In the genomic region with DNA sequence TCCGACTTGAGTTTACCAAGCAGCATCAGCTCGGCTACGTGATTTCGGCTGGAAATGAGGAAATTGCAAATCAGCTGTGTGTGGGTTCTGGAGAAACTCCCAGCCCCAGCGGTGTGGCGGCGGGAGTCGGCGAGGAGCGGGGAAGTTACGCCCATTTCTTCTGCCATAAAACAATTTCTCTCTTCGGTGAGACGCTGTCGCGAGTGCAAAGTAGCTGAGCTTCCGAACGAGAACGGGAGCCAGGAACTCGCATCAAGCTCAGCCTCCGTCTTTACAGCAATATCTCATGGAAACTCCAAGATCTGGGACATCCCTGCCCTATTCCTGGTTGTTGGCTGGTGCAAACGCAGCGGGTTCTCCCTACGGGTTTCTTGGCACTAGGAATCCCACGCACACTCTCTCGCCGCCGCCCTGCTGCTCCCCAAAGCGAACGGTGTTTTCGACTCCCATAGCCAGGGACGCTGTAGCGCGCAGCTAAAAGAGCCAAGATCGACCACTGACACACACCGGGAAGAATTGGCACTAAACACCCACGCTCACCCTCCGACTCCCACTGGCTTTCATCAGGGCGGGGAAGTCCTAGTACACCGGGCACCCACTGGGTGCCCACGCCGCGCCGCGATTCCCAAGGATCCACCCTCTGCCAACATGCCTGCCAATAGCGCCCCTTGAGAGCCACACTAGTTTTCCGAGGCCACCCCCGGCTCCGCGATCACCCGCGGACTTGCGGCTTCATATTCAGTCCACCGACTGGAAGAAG, we compare ENCODE assay signal across 7 mouse cellular contexts. TPM values are rescaled to one million over a fixed set of nuclear protein-coding genes. Genes with fewer than 3 reads are reported as not detected.
DNase-seq lines count a peak whose midpoint lies in the region; ATAC-seq and TF ChIP-seq lines count a peak whose summit lies in the region.

No protein-coding gene starts in this region.

- H3K27me3 ChIP-seq in forebrain, embryonic 11.5 days (ENCODE audit: control insufficient read depth, insufficient read depth, low read length), result peaks cover 13% of the 10 kb centered on the region; the same call in 1 of the 2 replicates
- H3K27me3 ChIP-seq in hindbrain, embryonic 14.5 days (ENCODE audit: control insufficient read depth, insufficient read depth, low read length), result no peaks in the 10 kb centered on the region

- no peaks in the 10 kb centered on the region for H3K36me3 ChIP-seq in forebrain, embryonic 11.5 days (ENCODE audit: control insufficient read depth, insufficient read depth, low read length)
- H3K36me3 ChIP-seq in hindbrain, embryonic 14.5 days (replicated peaks; ENCODE audit: control insufficient read depth, insufficient read depth), result no peaks in the 10 kb centered on the region

- H3K9ac ChIP-seq in forebrain, embryonic 11.5 days (ENCODE audit: low read length), result peak overlapping the region; percentile 61
- peak overlapping the region; percentile 73 for H3K9ac ChIP-seq in hindbrain, embryonic 14.5 days

- H3K4me1 ChIP-seq in forebrain, embryonic 11.5 days (replicated peaks; ENCODE audit: control insufficient read depth, insufficient read depth, low read length), result peaks cover 12% of the 10 kb centered on the region
- H3K4me1 ChIP-seq in hindbrain, embryonic 14.5 days (replicated peaks; ENCODE audit: control insufficient read depth, insufficient read depth, low read length), result peaks cover 22% of the 10 kb centered on the region

- TF ChIP-seq CTCF in brain, embryonic 14.5 days (IDR thresholded peaks at IDR 0.05; ENCODE audit: borderline replicate concordance, extremely low read depth, insufficient read depth, insufficient read length), result no peak

- peak overlapping the region; percentile 99 for H3K4me2 ChIP-seq in forebrain, embryonic 11.5 days (ENCODE audit: low read depth, low read length, severe bottlenecking)
- H3K4me2 ChIP-seq in hindbrain, embryonic 14.5 days (replicated peaks), result peak overlapping the region; percentile 95

- peak overlapping the region; percentile 65 for H3K4me3 ChIP-seq in forebrain, embryonic 11.5 days (ENCODE audit: low read depth, low read length)
- peak overlapping the region; percentile 75 for H3K4me3 ChIP-seq in hindbrain, embryonic 14.5 days (replicated peaks; ENCODE audit: low read length)

- TF ChIP-seq POLR2A in brain, embryonic 14.5 days (IDR thresholded peaks at IDR 0.05; ENCODE audit: borderline replicate concordance, extremely low read depth, insufficient read depth, insufficient read length, poor library complexity, severe bottlenecking), result no peak

- H3K27ac ChIP-seq in forebrain, embryonic 11.5 days (ENCODE audit: low read depth, low read length), result no peak overlapping the region
- H3K27ac ChIP-seq in hindbrain, embryonic 14.5 days, result peak overlapping the region; percentile 89

- WGBS in forebrain, embryonic 11.5 days, result under 1% methylated on average over 53 of the region's 53 CpGs
- under 1% methylated on average over 53 of the region's 53 CpGs for WGBS in hindbrain, embryonic 14.5 days

- peak; percentile 56 for DNase-seq in Muller cell, postnatal 12 days (ENCODE audit: inconsistent ontology term)
- DNase-seq in brain, embryonic 14.5 days (ENCODE audit: low read depth), result peak; percentile 69
- DNase-seq in forebrain, embryonic 11.5 days (ENCODE audit: low spot score), result peak; percentile 70
- DNase-seq in hindbrain, embryonic 14.5 days (ENCODE audit: low spot score), result peak; percentile 61
- peak; percentile 59 to 77 for DNase-seq in left cerebral cortex, adult 18-20 months (ENCODE audit: low spot score in 2 of 2)
- DNase-seq in lung, postnatal 36 days, result peak; percentile 9
- DNase-seq in spleen, postnatal 10 days (ENCODE audit: low spot score in 2 of 2), result peak; percentile 57 to 59

- H3K9me3 ChIP-seq in forebrain, embryonic 11.5 days (ENCODE audit: control insufficient read depth, low read length), result no peaks in the 10 kb centered on the region
- no peaks in the 10 kb centered on the region for H3K9me3 ChIP-seq in hindbrain, embryonic 14.5 days (ENCODE audit: control insufficient read depth, low read length)

- ATAC-seq in forebrain, embryonic 11.5 days (replicated peaks; ENCODE audit: low FRiP score), result no peak
- ATAC-seq in hindbrain, embryonic 14.5 days (ENCODE audit: low FRiP score), result no peak

RNA-seq across cellular contexts. Expression of a gene that starts 1.4 kb away (rescaled TPM):
- polyA plus RNA-seq in brain, embryonic 14.5 days (2012; rRNA removed), result 8.8 and 20.9 TPM in 2 replicates
- 4.4 and 4.6 TPM in 2 replicates for polyA plus RNA-seq in forebrain, embryonic 11.5 days (2014; fragmentation: Nextera tagmentation; extraction: Ambion mirVana)
- polyA plus RNA-seq in hindbrain, embryonic 14.5 days (2014; fragmentation: Nextera tagmentation; extraction: Ambion mirVana), result 23.9 TPM in 2 replicates
- 1 to 10 TPM; 4.9 to 5.6 TPM for total RNA-seq in left cerebral cortex, adult 18-20 months (2021)

RNA-seq across cellular contexts. Expression of a gene that starts 34.2 kb away (rescaled TPM):
- polyA plus RNA-seq in brain, embryonic 14.5 days (2012; rRNA removed), result 51.2 and 57.4 TPM in 2 replicates
- 24.4 and 26.7 TPM in 2 replicates for polyA plus RNA-seq in forebrain, embryonic 11.5 days (2014; fragmentation: Nextera tagmentation; extraction: Ambion mirVana)
- 37.3 and 42.7 TPM in 2 replicates for polyA plus RNA-seq in hindbrain, embryonic 14.5 days (2014; fragmentation: Nextera tagmentation; extraction: Ambion mirVana)
- 10 to 100 TPM; 25.9 to 27.0 TPM for total RNA-seq in left cerebral cortex, adult 18-20 months (2021)

Comparison
In these comparisons a context has a peak if more than half of its experiments do, and no peak if none do; other contexts are left out.
1. DNase-seq: peak in every context shown above with its lines; median percentile 70 in forebrain, embryonic 11.5 days; 69 in brain, embryonic 14.5 days; 68 in left cerebral cortex, adult 18-20 months; 61 in hindbrain, embryonic 14.5 days; 58 in spleen, postnatal 10 days; 56 in Muller cell, postnatal 12 days; 9 in lung, postnatal 36 days.